Mouse (Mus musculus) CH12.LX (cell line): Measurements from ENCODE around the gene Hist1h1b.

ENCODE experiments used
- CTCF ChIP-seq, 2 experiments: IDR thresholded peaks in 1 of 2; conservative IDR thresholded peaks in 1 of 2; 2 replicates each; pipeline ENCODE4 v1.5.1; 2011 to 2012; ENCODE audit warnings: low read depth in 2 of 2, low read length in 2 of 2, improper control_type of control experiment in 1 of 2, inconsistent platforms in 1 of 2, mild to moderate bottlenecking in 1 of 2, moderate library complexity in 1 of 2
- E2F4 ChIP-seq: IDR thresholded peaks from 2 replicates; pipeline ENCODE4 v1.6.1; 2011; ENCODE audit warnings: low read depth, low read length, improper control_type of control experiment; ENCODE audit not compliant: insufficient replicate concordance

DNA sequence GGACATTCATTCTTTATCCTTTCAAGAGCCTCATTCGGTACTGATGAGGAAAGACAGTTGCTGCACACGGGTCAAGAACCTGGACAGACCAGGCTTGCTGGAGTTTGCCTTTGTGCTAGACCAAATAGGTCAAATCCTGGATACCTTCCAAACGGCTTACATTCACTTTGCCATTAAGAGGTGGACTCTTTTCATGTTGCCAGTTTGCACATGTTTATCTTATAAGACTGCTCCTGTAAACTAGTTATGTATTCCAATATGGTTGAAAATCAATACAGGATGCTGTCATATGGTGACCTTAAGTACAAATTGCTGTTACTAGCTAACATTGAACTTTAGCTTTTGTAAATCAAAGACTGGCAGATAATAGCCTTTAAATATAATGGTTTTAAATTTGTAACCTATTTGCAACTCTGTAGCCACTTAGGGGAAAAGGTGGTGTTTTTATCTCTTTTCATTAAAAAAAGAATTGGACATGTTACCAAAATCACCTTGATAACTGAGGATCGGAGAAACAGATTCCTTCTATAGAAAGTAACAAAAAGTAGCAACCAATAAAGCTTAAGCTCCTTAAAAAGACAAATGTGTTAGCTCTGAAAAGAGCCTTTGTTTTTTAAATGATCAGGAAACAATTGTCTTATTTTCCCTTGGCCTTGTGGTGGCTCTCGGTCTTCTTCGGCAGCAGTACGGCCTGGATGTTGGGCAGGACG lies 5.9 kb upstream of the Hist1h1b start:
- TF ChIP-seq CTCF (conservative IDR thresholded peaks at IDR 0.05 in 1 of 2, IDR thresholded peaks at IDR 0.05 in 1 of 2; ENCODE audit: low read depth in 2 of 2, low read length in 2 of 2) (no peak), E2F4 (0 out of 2 replicates have a peak, but pooled peaks have one; percentile 75)
